Comparison of ENCODE assay signal across 18 mouse cellular contexts in the genomic region with DNA sequence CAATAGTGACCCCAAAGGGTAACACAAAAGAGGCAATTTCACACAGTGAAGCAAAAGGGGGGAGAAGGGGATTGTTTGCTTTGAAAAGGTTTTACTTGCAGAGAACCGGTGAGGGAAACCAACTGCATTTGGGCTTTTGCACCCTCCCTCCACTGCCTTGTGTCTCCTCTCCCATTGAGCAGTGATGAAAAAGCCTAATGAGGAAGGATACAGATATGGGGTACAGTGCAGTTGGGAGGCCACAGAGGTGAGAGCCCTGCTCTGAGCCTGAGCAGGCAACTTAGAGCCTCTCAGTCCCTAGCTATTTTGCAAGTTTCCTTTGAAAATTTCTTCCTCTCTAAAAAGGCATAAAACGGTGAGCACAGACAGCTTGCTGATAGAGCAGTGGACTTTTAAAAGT.
DNase-seq lines count a peak whose midpoint lies in the region; ATAC-seq and TF ChIP-seq lines count a peak whose summit lies in the region.
"Had no signal": no experiment of that assay in that cellular context is flagged by ENCODE, and none has a peak within 500 bp of the region (broad histone marks: within the 10 kb centered on the region; RNA-seq: fewer than 3 reads in every experiment).

No protein-coding gene starts in this region.

- peak overlapping the region; percentile 82 for H3K27ac ChIP-seq in forebrain, embryonic 10.5 days
- peak overlapping the region; percentile 21 for H3K27ac ChIP-seq in forebrain, postnatal 0 days (ENCODE audit: low read depth, low read length)
- H3K27ac ChIP-seq in limb, embryonic 10.5 days = 0 out of 2 replicates have a peak overlapping the region, but pooled peaks have one; percentile 25
- peak overlapping the region; percentile 76 for H3K27ac ChIP-seq in midbrain, embryonic 16.5 days (ENCODE audit: low read length)
- H3K27ac ChIP-seq: heart, embryonic 15.5 days; liver, embryonic 14.5 days had no signal

- ATAC-seq in forebrain, postnatal 0 days = peak; percentile 10; the same call in 1 of the 2 replicates
- peak; percentile 78 for ATAC-seq in midbrain, embryonic 16.5 days
- ATAC-seq: Patski had no signal

- no peak overlapping the region for H3K4me3 ChIP-seq in forebrain, embryonic 10.5 days
- H3K4me3 ChIP-seq in forebrain, postnatal 0 days (ENCODE audit: low read depth, low read length) = no peak overlapping the region
- no peak overlapping the region for H3K4me3 ChIP-seq in limb, embryonic 10.5 days
- no peak overlapping the region for H3K4me3 ChIP-seq in midbrain, embryonic 16.5 days (ENCODE audit: low read depth, low read length)
- H3K4me3 ChIP-seq: heart, embryonic 15.5 days had no signal

- 26% methylated on average over 2 of the region's 2 CpGs for WGBS in forebrain, embryonic 10.5 days
- WGBS in forebrain, postnatal 0 days = 13% methylated on average over 2 of the region's 2 CpGs
- WGBS in limb, embryonic 10.5 days = 59% methylated on average over 2 of the region's 2 CpGs
- 5% methylated on average over 2 of the region's 2 CpGs for WGBS in midbrain, embryonic 16.5 days

- TF ChIP-seq CTCF in forebrain, postnatal 0 days (IDR thresholded peaks at IDR 0.05; ENCODE audit: low read depth) = no peak

- H3K27me3 ChIP-seq in forebrain, embryonic 10.5 days (ENCODE audit: poor library complexity, severe bottlenecking) = no peaks in the 10 kb centered on the region
- no peaks in the 10 kb centered on the region for H3K27me3 ChIP-seq in forebrain, postnatal 0 days (ENCODE audit: insufficient read depth, low read length)
- no peaks in the 10 kb centered on the region for H3K27me3 ChIP-seq in limb, embryonic 10.5 days (ENCODE audit: low read depth, poor library complexity, severe bottlenecking)
- no peaks in the 10 kb centered on the region for H3K27me3 ChIP-seq in midbrain, embryonic 16.5 days (ENCODE audit: control insufficient read depth, insufficient read depth, low read depth, low read length)
- H3K27me3 ChIP-seq: heart, embryonic 15.5 days; Patski had no signal

- no peak for DNase-seq in forebrain, embryonic 10.5 days (ENCODE audit: extremely low spot score, low spot score)
- no peak for DNase-seq in forebrain, postnatal 0 days
- no peak for DNase-seq in limb, embryonic 10.5 days (ENCODE audit: low spot score)
- no peak for DNase-seq in frontal cortex, adult 2 months (ENCODE audit: extremely low spot score in 1 of 2, low spot score in 1 of 2)
- DNase-seq in thymus, postnatal 36 days = no peak
- no peak for DNase-seq in Muller cell, postnatal 12 days (ENCODE audit: inconsistent ontology term)
- no peak for DNase-seq in ovary, adult 18-20 months (ENCODE audit: low spot score)
- DNase-seq: cerebellum, adult 11 months; kidney, adult 9 months; layer of hippocampus, postnatal 36 days; left cerebral cortex, postnatal 4 days; lung, postnatal 10 days; right cerebral cortex, postnatal 14 days; thymus, postnatal 25 days had no signal

- H3K9me3 ChIP-seq in forebrain, embryonic 10.5 days = peaks cover 5% of the 10 kb centered on the region; the same call in 1 of the 2 replicates
- H3K9me3 ChIP-seq in forebrain, postnatal 0 days (ENCODE audit: low read length) = no peaks in the 10 kb centered on the region
- H3K9me3 ChIP-seq in limb, embryonic 10.5 days (replicated peaks) = no peaks in the 10 kb centered on the region
- H3K9me3 ChIP-seq in midbrain, embryonic 16.5 days (replicated peaks; ENCODE audit: control insufficient read depth, low read length, poor library complexity, severe bottlenecking) = no peaks in the 10 kb centered on the region; the same call in 1 of the 2 replicates
- H3K9me3 ChIP-seq: heart, embryonic 15.5 days had no signal

- no peak overlapping the region for H3K9ac ChIP-seq in forebrain, postnatal 0 days
- no peak overlapping the region for H3K9ac ChIP-seq in midbrain, embryonic 16.5 days (ENCODE audit: low read depth, low read length)
- H3K9ac ChIP-seq: heart, embryonic 15.5 days; liver, embryonic 14.5 days had no signal

- no peaks in the 10 kb centered on the region for H3K36me3 ChIP-seq in forebrain, embryonic 10.5 days (replicated peaks)
- H3K36me3 ChIP-seq in forebrain, postnatal 0 days (ENCODE audit: insufficient read depth) = no peaks in the 10 kb centered on the region
- H3K36me3 ChIP-seq in limb, embryonic 10.5 days = no peaks in the 10 kb centered on the region
- H3K36me3 ChIP-seq in midbrain, embryonic 16.5 days (ENCODE audit: control insufficient read depth, insufficient read depth, low read length) = no peaks in the 10 kb centered on the region
- H3K36me3 ChIP-seq: heart, embryonic 15.5 days had no signal

- H3K4me2 ChIP-seq in forebrain, postnatal 0 days (ENCODE audit: low read depth) = no peak overlapping the region
- no peak overlapping the region for H3K4me2 ChIP-seq in midbrain, embryonic 16.5 days (ENCODE audit: low read length)
- H3K4me2 ChIP-seq: heart, embryonic 15.5 days had no signal

- peaks cover 41% of the 10 kb centered on the region for H3K4me1 ChIP-seq in forebrain, embryonic 10.5 days
- H3K4me1 ChIP-seq in forebrain, postnatal 0 days (ENCODE audit: insufficient read depth) = no peaks in the 10 kb centered on the region
- peaks cover 9% of the 10 kb centered on the region; the same call in 1 of the 2 replicates for H3K4me1 ChIP-seq in limb, embryonic 10.5 days
- peaks cover 13% of the 10 kb centered on the region; the same call in 1 of the 2 replicates for H3K4me1 ChIP-seq in midbrain, embryonic 16.5 days (ENCODE audit: control insufficient read depth, insufficient read depth, low read length)
- H3K4me1 ChIP-seq: heart, embryonic 15.5 days had no signal

Comparison
In these comparisons a context has a peak if more than half of its experiments do, and no peak if none do; other contexts are left out.
1. H3K27ac ChIP-seq: peak in every context shown above with its lines; median percentile 82 in forebrain, embryonic 10.5 days; 76 in midbrain, embryonic 16.5 days; 25 in limb, embryonic 10.5 days; 21 in forebrain, postnatal 0 days.